Comparison of ENCODE assay signal across 5 mouse cellular contexts in the genomic region with DNA sequence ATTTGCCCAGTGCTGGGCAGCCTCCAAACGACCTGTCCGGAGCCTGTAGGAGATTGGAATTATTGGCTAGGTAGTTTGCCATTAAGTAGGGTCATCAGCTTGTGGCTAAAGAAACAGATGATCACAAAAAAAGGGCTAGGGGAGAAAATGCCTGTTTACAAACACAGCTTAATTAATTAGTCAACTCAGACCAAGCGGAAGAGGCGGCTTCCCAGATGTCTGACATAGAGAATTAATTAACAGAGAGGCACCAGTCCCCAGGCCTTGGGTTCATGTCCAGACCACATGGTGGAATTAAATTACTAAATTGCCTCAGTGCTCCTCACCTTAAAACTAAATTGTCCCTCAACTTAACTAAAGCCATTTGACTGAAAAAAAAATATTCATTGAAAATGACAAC.
"Had no signal": no experiment of that assay in that cellular context is flagged by ENCODE, and none has a peak within 500 bp of the region (broad histone marks: within the 10 kb centered on the region; RNA-seq: fewer than 3 reads in every experiment).

No protein-coding gene starts in this region.

- DNase-seq: kidney, adult 9 months; kidney, postnatal 36 days; lung, adult 18-20 months; right cerebral cortex, postnatal 14 days; thymus, postnatal 36 days had no signal
